Mouse (Mus musculus): ENCODE data around the gene Tob2. TPM values are rescaled to one million over a fixed set of nuclear protein-coding genes. Genes with fewer than 3 reads are reported as not detected.

Gene Tob2
- polyA plus RNA-seq, 1 experiment from 2014 or later = 14.4 TPM

DNA sequence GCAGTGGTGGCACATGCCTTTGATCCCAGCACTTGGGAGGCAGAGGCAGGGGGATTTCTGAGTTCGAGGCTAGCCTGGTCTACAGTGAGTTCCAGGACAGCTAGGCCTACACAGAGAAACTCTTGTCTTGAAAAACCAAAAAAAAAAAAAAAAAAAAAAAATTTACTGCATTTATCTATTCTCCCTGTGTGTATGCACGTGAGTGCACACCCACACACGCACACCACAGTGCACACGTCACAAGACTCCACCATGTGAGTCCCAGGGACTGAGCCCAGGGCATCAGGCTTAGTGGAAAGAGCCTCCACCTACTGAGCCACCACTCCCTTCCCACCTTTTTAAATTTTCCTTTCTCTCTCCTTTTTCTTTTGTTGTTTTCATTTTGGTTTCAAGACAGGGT lies 28.1 kb downstream of the Tob2 start:
- WGBS = 90% methylated on average over 4 of the region's 4 CpGs
- no peak overlapping the region for H3K4me2 ChIP-seq (ENCODE audit: low read length)

DNA sequence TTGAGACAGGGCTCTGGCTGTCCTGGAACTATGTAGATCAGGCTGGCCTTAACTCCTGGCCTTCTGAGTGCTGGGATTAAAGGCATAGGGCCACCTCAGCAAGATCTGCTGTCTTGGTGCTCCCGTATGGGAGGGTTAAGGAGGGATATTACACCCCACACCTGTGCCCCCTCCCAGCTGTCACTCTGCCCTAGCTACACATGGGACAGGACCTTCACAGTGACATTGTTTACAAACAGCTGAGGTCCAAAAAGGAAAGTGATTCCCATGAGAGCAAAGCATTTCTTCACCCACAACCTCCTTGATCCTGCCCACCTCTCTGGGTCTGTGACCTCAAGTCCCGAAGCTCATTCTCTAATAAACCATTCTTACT lies 29.4 kb downstream of the Tob2 start:
- Histone ChIP-seq H3K27me3 (ENCODE audit: control insufficient read depth, insufficient read depth, low read length) (no peaks in the 10 kb centered on the region), H3K36me3 (ENCODE audit: control insufficient read depth, insufficient read depth, low read length) (peaks cover 33% of the 10 kb centered on the region), H3K27ac (replicated peaks; ENCODE audit: low read depth, low read length) (no peak overlapping the region), H3K9ac (replicated peaks; ENCODE audit: low read length) (no peak overlapping the region), H3K9me3 (ENCODE audit: control insufficient read depth, low read length) (no peaks in the 10 kb centered on the region), H3K4me1 (ENCODE audit: control insufficient read depth, insufficient read depth, low read length) (peaks cover 3% of the 10 kb centered on the region; the same call in 1 of the 2 replicates), H3K4me3 (replicated peaks; ENCODE audit: low read depth, low read length) (no peak overlapping the region), H3K4me2 (ENCODE audit: low read length) (no peak overlapping the region)
- WGBS = 74% methylated on average over 2 of the region's 2 CpGs
- no peak for DNase-seq
- no peak for ATAC-seq (ENCODE audit: low FRiP score, low TSS enrichment)

More for the DNA sequence above, 28.1 kb downstream of the Tob2 start:
- Histone ChIP-seq H3K9me3 (ENCODE audit: control insufficient read depth, low read length) (no peaks in the 10 kb centered on the region), H3K4me1 (ENCODE audit: control insufficient read depth, insufficient read depth, low read length) (peaks cover 3% of the 10 kb centered on the region; the same call in 1 of the 2 replicates), H3K36me3 (ENCODE audit: control insufficient read depth, insufficient read depth, low read length) (peaks cover 20% of the 10 kb centered on the region), H3K9ac (replicated peaks; ENCODE audit: low read length) (no peak overlapping the region), H3K4me3 (replicated peaks; ENCODE audit: low read depth, low read length) (no peak overlapping the region), H3K27me3 (ENCODE audit: control insufficient read depth, insufficient read depth, low read length) (0 out of 2 replicates have a peak, but pooled peaks cover 2% of the 10 kb centered on the region), H3K27ac (replicated peaks; ENCODE audit: low read depth, low read length) (no peak overlapping the region)
- ATAC-seq (ENCODE audit: low FRiP score, low TSS enrichment) (no peak), DNase-seq (no peak)

DNA sequence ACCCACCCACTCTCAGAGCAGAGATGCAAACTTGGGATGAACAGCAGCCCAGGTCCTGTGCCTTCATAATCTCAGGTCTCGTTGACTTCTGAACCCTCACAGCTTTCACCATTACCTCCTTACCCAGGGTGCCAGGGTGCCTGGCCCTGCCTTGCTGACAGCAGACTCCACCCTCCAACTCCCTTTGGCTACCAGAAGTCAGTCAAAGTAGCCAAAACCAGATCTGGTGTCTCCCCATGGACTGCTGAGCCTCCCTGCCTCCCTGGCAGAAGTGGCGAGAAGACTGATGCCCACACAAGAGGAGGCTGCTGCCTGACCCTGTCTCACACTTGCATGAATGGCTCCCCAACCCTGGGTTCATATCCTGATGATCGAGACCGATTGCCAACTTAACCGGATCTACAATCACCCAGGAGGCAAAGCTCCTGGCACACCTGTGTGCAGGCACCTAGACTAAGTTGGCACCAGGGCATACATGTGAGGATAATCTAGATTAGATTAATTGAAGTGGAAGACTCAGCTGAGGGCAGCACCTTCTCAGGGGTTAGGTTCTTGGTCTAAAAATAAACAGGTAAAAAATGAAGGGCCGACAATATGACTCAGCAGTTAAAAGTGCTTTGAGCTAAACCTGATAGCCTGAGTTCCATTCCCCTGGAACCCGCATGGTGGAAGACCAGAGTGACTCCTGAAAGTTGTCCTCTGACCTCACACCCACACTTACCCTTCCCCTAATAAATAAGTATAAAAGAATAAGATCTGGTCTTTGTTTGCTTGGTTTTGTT lies 30.0 kb downstream of the Tob2 start:
- H3K27ac ChIP-seq (replicated peaks; ENCODE audit: low read depth, low read length) = no peak overlapping the region
- H3K4me3 ChIP-seq (replicated peaks; ENCODE audit: low read depth, low read length) = no peak overlapping the region
- 88% methylated on average over 7 of the region's 7 CpGs for WGBS
- H3K4me1 ChIP-seq (ENCODE audit: control insufficient read depth, insufficient read depth, low read length) = peaks cover 3% of the 10 kb centered on the region; the same call in 1 of the 2 replicates
- H3K9me3 ChIP-seq (ENCODE audit: control insufficient read depth, low read length) = no peaks in the 10 kb centered on the region
- no peak overlapping the region for H3K4me2 ChIP-seq (ENCODE audit: low read length)
- no peaks in the 10 kb centered on the region for H3K27me3 ChIP-seq (ENCODE audit: control insufficient read depth, insufficient read depth, low read length)
- peaks cover 39% of the 10 kb centered on the region for H3K36me3 ChIP-seq (ENCODE audit: control insufficient read depth, insufficient read depth, low read length)
- H3K9ac ChIP-seq (replicated peaks; ENCODE audit: low read length) = no peak overlapping the region
- DNase-seq = no peak
- no peak for ATAC-seq (ENCODE audit: low FRiP score, low TSS enrichment)

DNA sequence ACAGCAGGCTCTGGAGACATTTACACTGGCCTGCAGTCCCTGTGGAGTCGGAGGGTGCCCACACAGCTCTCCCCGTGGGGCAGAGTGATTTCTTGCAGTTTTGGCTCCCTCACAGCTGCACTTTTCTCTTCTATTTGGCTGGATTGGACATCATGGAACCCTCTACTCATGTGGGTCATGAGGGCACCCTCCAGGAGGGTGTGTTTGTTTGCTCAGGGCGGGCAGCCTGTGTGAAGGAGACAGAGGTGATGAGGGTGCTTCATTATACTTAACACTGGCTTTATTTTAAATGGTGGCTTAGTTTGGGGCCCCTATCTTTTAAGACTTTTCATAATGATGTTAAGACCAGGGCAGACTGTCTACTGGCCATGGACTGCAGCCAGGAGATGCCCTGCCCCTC lies 33.8 kb downstream of the Tob2 start:
- Histone ChIP-seq H3K9ac (replicated peaks; ENCODE audit: low read length) (no peak overlapping the region), H3K27me3 (ENCODE audit: control insufficient read depth, insufficient read depth, low read length) (no peaks in the 10 kb centered on the region), H3K36me3 (ENCODE audit: control insufficient read depth, insufficient read depth, low read length) (peaks cover 74% of the 10 kb centered on the region), H3K4me1 (ENCODE audit: control insufficient read depth, insufficient read depth, low read length) (no peaks in the 10 kb centered on the region), H3K4me2 (ENCODE audit: low read length) (no peak overlapping the region), H3K9me3 (ENCODE audit: control insufficient read depth, low read length) (no peaks in the 10 kb centered on the region), H3K4me3 (replicated peaks; ENCODE audit: low read depth, low read length) (no peak overlapping the region), H3K27ac (replicated peaks; ENCODE audit: low read depth, low read length) (no peak overlapping the region)
- 92% methylated on average over 3 of the region's 3 CpGs for WGBS
- DNase-seq (no peak), ATAC-seq (ENCODE audit: low FRiP score, low TSS enrichment) (no peak)

DNA sequence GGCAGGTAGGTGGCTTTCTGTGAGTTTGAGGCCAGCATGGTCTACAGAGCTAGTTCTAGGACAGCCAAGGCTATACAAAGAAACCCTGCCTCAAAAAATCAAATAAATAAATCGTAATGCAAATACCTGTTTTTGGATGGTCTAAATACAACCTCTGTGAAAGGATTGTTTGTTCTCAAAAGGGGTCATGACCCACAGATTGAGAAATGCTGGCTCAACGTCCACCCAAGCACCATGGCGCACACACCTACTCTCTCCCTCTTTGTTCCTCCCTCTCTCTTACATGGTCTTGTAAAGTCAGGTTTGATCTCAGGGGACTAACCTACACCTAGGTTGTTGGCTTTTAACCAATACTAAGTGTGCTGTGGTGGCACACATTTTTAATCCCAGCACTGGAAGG lies 36.0 kb downstream of the Tob2 start:
- no peaks in the 10 kb centered on the region for H3K9me3 ChIP-seq (ENCODE audit: control insufficient read depth, low read length)
- H3K36me3 ChIP-seq (ENCODE audit: control insufficient read depth, insufficient read depth, low read length) = peaks cover 83% of the 10 kb centered on the region
- 90% methylated on average over 3 of the region's 3 CpGs for WGBS
- H3K4me1 ChIP-seq (ENCODE audit: control insufficient read depth, insufficient read depth, low read length) = no peaks in the 10 kb centered on the region
- DNase-seq (no peak), ATAC-seq (ENCODE audit: low FRiP score, low TSS enrichment) (no peak)
- H3K9ac ChIP-seq (replicated peaks; ENCODE audit: low read length) = no peak overlapping the region
- no peaks in the 10 kb centered on the region for H3K27me3 ChIP-seq (ENCODE audit: control insufficient read depth, insufficient read depth, low read length)
- H3K4me2 ChIP-seq (ENCODE audit: low read length) = no peak overlapping the region
- no peak overlapping the region for H3K27ac ChIP-seq (replicated peaks; ENCODE audit: low read depth, low read length)
- H3K4me3 ChIP-seq (replicated peaks; ENCODE audit: low read depth, low read length) = no peak overlapping the region

DNA sequence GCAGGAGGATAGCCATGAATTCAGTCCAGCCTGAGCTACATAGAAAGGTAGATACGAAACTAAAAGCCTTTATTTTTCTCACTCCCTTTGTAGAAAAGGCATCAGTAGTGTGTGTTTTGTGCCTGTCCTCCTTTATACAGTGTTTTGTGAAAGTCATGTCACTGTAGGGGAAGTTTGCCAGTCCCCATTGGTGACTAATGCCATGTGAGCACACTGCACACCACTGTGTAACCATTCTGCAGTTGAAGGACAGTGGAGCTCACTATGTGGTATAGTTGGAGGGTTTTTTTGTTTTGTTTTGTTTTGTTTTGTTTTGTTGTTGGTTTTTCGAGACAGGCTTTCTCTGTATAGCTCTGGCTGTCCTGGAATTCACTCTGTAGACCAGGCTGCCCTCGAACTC lies 40.2 kb downstream of the Tob2 start:
- H3K36me3 ChIP-seq (ENCODE audit: control insufficient read depth, insufficient read depth, low read length) = peaks cover 74% of the 10 kb centered on the region
- ATAC-seq (ENCODE audit: low FRiP score, low TSS enrichment) = no peak
- no peak overlapping the region for H3K4me3 ChIP-seq (replicated peaks; ENCODE audit: low read depth, low read length)
- no peak overlapping the region for H3K27ac ChIP-seq (replicated peaks; ENCODE audit: low read depth, low read length)
- WGBS = 91% methylated on average over 3 of the region's 3 CpGs
- no peak for DNase-seq
- no peak overlapping the region for H3K9ac ChIP-seq (replicated peaks; ENCODE audit: low read length)
- no peaks in the 10 kb centered on the region for H3K4me1 ChIP-seq (ENCODE audit: control insufficient read depth, insufficient read depth, low read length)
- H3K4me2 ChIP-seq (ENCODE audit: low read length) = no peak overlapping the region
- H3K9me3 ChIP-seq (ENCODE audit: control insufficient read depth, low read length) = no peaks in the 10 kb centered on the region
- no peaks in the 10 kb centered on the region for H3K27me3 ChIP-seq (ENCODE audit: control insufficient read depth, insufficient read depth, low read length)

DNA sequence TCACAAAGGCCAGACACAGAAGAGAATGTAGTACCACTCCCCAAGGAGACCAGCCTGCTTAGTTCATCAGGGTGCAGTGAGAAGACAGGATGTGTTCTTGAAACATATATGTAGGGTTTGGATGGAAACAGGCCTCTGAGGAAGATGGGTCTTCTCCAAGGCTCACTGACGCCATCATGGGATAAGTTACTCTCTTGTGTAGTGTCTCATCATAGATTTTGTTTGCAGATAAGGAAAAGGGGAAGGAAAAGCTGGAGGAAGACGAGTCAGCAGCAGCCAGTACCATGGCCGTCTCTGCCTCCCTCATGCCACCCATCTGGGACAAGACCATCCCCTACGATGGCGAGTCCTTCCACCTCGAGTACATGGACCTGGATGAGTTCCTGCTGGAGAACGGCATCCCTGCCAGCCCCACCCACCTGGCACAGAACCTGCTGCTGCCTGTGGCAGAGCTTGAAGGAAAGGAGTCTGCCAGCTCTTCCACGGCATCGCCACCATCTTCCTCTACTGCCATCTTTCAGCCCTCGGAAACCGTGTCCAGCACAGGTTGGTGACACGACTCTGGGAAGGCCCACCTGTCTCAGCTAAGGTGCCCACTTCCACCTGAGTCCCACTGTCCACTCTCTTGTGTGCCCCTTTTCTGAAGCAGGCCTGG lies 43.8 kb downstream of the Tob2 start:
- ATAC-seq (ENCODE audit: low FRiP score, low TSS enrichment) = no peak
- WGBS = 90% methylated on average over 12 of the region's 12 CpGs
- no peak overlapping the region for H3K4me2 ChIP-seq (ENCODE audit: low read length)
- peaks cover 21% of the 10 kb centered on the region for H3K4me1 ChIP-seq (ENCODE audit: control insufficient read depth, insufficient read depth, low read length)
- no peak overlapping the region for H3K27ac ChIP-seq (replicated peaks; ENCODE audit: low read depth, low read length)
- no peak overlapping the region for H3K4me3 ChIP-seq (replicated peaks; ENCODE audit: low read depth, low read length)
- H3K27me3 ChIP-seq (ENCODE audit: control insufficient read depth, insufficient read depth, low read length) = no peaks in the 10 kb centered on the region
- H3K9ac ChIP-seq (replicated peaks; ENCODE audit: low read length) = no peak overlapping the region
- H3K36me3 ChIP-seq (ENCODE audit: control insufficient read depth, insufficient read depth, low read length) = peaks cover 40% of the 10 kb centered on the region
- H3K9me3 ChIP-seq (ENCODE audit: control insufficient read depth, low read length) = no peaks in the 10 kb centered on the region
- no peak for DNase-seq

DNA sequence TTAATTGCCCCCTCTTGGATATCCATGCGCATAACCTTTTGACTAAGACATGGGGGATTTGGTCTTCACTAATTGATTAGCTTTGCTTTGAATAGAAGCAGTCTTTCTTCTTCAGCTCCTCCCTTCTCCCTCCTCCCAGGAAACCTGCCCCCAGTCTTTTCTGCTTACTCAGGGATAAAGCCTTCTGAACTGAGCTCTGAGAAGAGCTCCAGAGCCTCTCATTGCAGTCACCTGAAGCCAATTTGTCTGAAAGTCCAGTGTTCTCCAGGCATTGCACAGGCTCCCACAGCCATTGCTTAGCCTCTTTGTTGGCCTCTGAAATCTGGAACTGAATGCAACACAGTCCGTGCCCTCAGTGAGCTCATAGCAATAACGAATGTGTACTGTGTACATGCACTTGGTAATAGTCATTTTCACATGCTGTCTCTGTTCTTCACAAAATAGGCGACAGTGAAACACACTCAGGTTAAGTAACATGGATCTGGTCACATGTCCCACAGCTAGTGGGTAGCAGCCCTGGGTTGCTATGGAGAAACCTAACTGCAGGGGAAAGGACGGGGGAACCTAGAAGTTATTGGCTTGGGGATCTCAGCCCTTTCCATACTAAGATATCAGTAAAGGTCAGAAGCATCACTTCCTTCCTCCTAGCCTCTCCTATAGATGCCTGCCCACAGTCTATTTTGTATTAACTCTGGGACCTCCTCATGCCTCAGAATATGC lies 44.5 kb downstream of the Tob2 start:
- H3K4me3 ChIP-seq (replicated peaks; ENCODE audit: low read depth, low read length) = no peak overlapping the region

More for the DNA sequence above, 44.5 kb downstream of the Tob2 start:
- Histone ChIP-seq H3K4me1 (ENCODE audit: control insufficient read depth, insufficient read depth, low read length) (peaks cover 23% of the 10 kb centered on the region), H3K9me3 (ENCODE audit: control insufficient read depth, low read length) (no peaks in the 10 kb centered on the region), H3K4me2 (ENCODE audit: low read length) (no peak overlapping the region), H3K27ac (replicated peaks; ENCODE audit: low read depth, low read length) (no peak overlapping the region), H3K9ac (replicated peaks; ENCODE audit: low read length) (no peak overlapping the region), H3K36me3 (ENCODE audit: control insufficient read depth, insufficient read depth, low read length) (peaks cover 34% of the 10 kb centered on the region), H3K27me3 (ENCODE audit: control insufficient read depth, insufficient read depth, low read length) (no peaks in the 10 kb centered on the region)
- 65% methylated on average over 5 of the region's 5 CpGs for whole genome bisulfite sequencing
- DNase-seq = no peak
- no peak for ATAC-seq (ENCODE audit: low FRiP score, low TSS enrichment)

All from midbrain, embryonic 14.5 days (tissue).